Mouse (Mus musculus) midbrain, embryonic 11.5 days (tissue): ENCODE measurements around the gene Fgd4. TPM values are rescaled to one million over a fixed set of nuclear protein-coding genes. Genes with fewer than 3 reads are reported as not detected.

Experiments
- ATAC-seq: fragments of 200-750 bp; cut with Nextera tagmentation; 2 replicates; pipeline ENCODE4 v1.8.0; 2017; ENCODE audit warnings: moderate TSS enrichment, moderate library complexity; ENCODE audit not compliant: low FRiP score
- DNase-seq: peaks from one replicate; pipeline ENCODE4 v3.0.0; 2015; ENCODE audit warnings: low spot score; ENCODE audit errors: missing footprints
- H3K27ac ChIP-seq: fragments of 300-500 bp; sonication (generic); 2 replicates; pipeline ENCODE4 v1.5.1; 2014; ENCODE audit warnings: low read depth, low read length
- H3K27me3 ChIP-seq: fragments of 300-500 bp; sonication (generic); 2 replicates; pipeline ENCODE4 v1.6.1; 2014; ENCODE audit warnings: mild to moderate bottlenecking, low read length, moderate library complexity, mixed read lengths; ENCODE audit not compliant: control insufficient read depth, insufficient read depth
- H3K36me3 ChIP-seq: fragments of 300-500 bp; sonication (generic); 2 replicates; pipeline ENCODE4 v1.6.1; 2014; ENCODE audit warnings: mild to moderate bottlenecking, low read length, moderate library complexity, mixed read lengths; ENCODE audit not compliant: control insufficient read depth, insufficient read depth
- H3K4me1 ChIP-seq: fragments of 300-500 bp; sonication (generic); 2 replicates; pipeline ENCODE4 v1.6.1; 2014; ENCODE audit warnings: low read length; ENCODE audit not compliant: control insufficient read depth, insufficient read depth
- H3K4me2 ChIP-seq: fragments of 300-500 bp; sonication (generic); 2 replicates; pipeline ENCODE4 v1.6.1; 2014; ENCODE audit warnings: mild to moderate bottlenecking, moderate library complexity
- H3K4me3 ChIP-seq: fragments of 300-500 bp; sonication (generic); 2 replicates; pipeline ENCODE4 v1.5.1; 2014; ENCODE audit warnings: low read depth, low read length
- H3K9ac ChIP-seq: fragments of 300-500 bp; sonication (generic); 2 replicates; pipeline ENCODE4 v1.6.1; 2014; ENCODE audit warnings: low read length
- H3K9me3 ChIP-seq: fragments of 300-500 bp; sonication (generic); 2 replicates; pipeline ENCODE4 v1.6.1; 2016; ENCODE audit warnings: low read length; ENCODE audit not compliant: control insufficient read depth
- WGBS: fragments of 180-500 bp; shearing (Covaris S2); extraction: QIAGEN DNeasy Blood & Tissue Kit; methylation state at CpG from one replicate; pipeline ENCODE4 v1.1.7; 2014; 5-methylcytosine and 5-hydroxymethylcytosine counted together
- polyA plus RNA-seq: library from polyadenylated mRNA; unstranded; fragments of >200 nt; fragmentation: Nextera tagmentation; extraction: Ambion mirVana; gene quantifications from 2 replicates; pipeline ENCODE4 v1.2.1, GENCODE M21; 2014

Fgd4 gene
- polyA plus RNA-seq, 1 experiment from 2014 or later: 15.9 TPM

GRCm38 (mm10) chr16:16573167-16573566 is 27.2 kb downstream of the Fgd4 start:
- H3K9me3 ChIP-seq: no peaks in the 10 kb centered on the region
- no peak overlapping the region for H3K4me2 ChIP-seq
- ATAC-seq: no peak
- H3K9ac ChIP-seq: no peak overlapping the region
- no peaks in the 10 kb centered on the region for H3K4me1 ChIP-seq
- no peaks in the 10 kb centered on the region for H3K27me3 ChIP-seq
- H3K27ac ChIP-seq: no peak overlapping the region
- no peak for DNase-seq
- H3K36me3 ChIP-seq: no peaks in the 10 kb centered on the region
- WGBS: 83% methylated on average over 1 of the region's 1 CpGs
- H3K4me3 ChIP-seq: no peak overlapping the region

GRCm38 (mm10) chr16:16571356-16571755 is 29.0 kb downstream of the Fgd4 start:
- 83% methylated on average over 3 of the region's 3 CpGs for WGBS
- no peak for DNase-seq
- Histone ChIP-seq H3K36me3 (no peaks in the 10 kb centered on the region), H3K9ac (no peak overlapping the region), H3K4me2 (no peak overlapping the region), H3K27ac (no peak overlapping the region), H3K9me3 (no peaks in the 10 kb centered on the region), H3K27me3 (no peaks in the 10 kb centered on the region), H3K4me3 (no peak overlapping the region), H3K4me1 (no peaks in the 10 kb centered on the region)
- no peak for ATAC-seq

DNA sequence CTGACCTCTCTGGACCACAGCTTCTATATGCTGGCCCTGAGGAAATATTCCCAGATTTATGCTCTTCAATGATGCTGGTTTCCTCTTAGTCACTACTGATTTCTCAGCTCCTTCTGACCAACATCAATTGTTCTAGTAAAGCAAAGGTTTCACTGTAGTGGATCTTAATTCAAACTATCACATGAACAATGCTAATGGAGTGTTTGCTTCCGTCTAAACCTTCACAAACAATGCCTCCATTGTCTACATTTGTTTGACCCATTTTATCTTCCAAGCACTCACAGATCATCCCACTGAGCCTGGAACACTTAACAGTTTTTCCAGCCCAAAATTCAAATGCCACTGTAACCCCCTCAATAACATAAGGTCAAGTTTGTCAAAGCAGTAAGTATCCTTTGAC is 33.6 kb downstream of the Fgd4 start:
- Histone ChIP-seq H3K9ac (no peak overlapping the region), H3K9me3 (no peaks in the 10 kb centered on the region), H3K27me3 (peaks cover 2% of the 10 kb centered on the region; the same call in 1 of the 2 replicates), H3K4me1 (no peaks in the 10 kb centered on the region), H3K36me3 (no peaks in the 10 kb centered on the region), H3K4me2 (no peak overlapping the region), H3K4me3 (no peak overlapping the region), H3K27ac (no peak overlapping the region)
- WGBS: 54% methylated on average over 1 of the region's 1 CpGs
- DNase-seq (no peak), ATAC-seq (no peak)

GRCm38 (mm10) chr16:16566215-16566614 is 34.1 kb downstream of the Fgd4 start:
- no peaks in the 10 kb centered on the region for H3K36me3 ChIP-seq
- WGBS: 88% methylated on average over 5 of the region's 5 CpGs
- no peak overlapping the region for H3K4me2 ChIP-seq
- DNase-seq (no peak), ATAC-seq (no peak)
- peaks cover 2% of the 10 kb centered on the region; the same call in 1 of the 2 replicates for H3K27me3 ChIP-seq
- no peak overlapping the region for H3K4me3 ChIP-seq
- no peak overlapping the region for H3K27ac ChIP-seq
- H3K9ac ChIP-seq: no peak overlapping the region
- no peaks in the 10 kb centered on the region for H3K4me1 ChIP-seq
- no peaks in the 10 kb centered on the region for H3K9me3 ChIP-seq

GRCm38 (mm10) chr16:16565786-16566185 is 34.6 kb downstream of the Fgd4 start:
- no peak for DNase-seq

GRCm38 (mm10) chr16:16560718-16561117 is 39.6 kb downstream of the Fgd4 start:
- peaks cover 5% of the 10 kb centered on the region; the same call in 1 of the 2 replicates for H3K27me3 ChIP-seq

More at GRCm38 (mm10) chr16:16565786-16566185, 34.6 kb downstream of the Fgd4 start:
- Histone ChIP-seq H3K27me3 (peaks cover 2% of the 10 kb centered on the region; the same call in 1 of the 2 replicates), H3K27ac (no peak overlapping the region), H3K4me3 (no peak overlapping the region), H3K4me1 (peaks cover under 1% of the 10 kb centered on the region; the same call in 1 of the 2 replicates), H3K9me3 (no peaks in the 10 kb centered on the region), H3K36me3 (no peaks in the 10 kb centered on the region), H3K4me2 (no peak overlapping the region), H3K9ac (no peak overlapping the region)
- ATAC-seq: no peak

GRCm38 (mm10) chr16:16559878-16560531 is 40.3 kb downstream of the Fgd4 start:
- Histone ChIP-seq H3K36me3 (no peaks in the 10 kb centered on the region), H3K9me3 (no peaks in the 10 kb centered on the region)
- WGBS: 2% methylated on average over 9 of the region's 9 CpGs

More at GRCm38 (mm10) chr16:16560718-16561117, 39.6 kb downstream of the Fgd4 start:
- DNase-seq (no peak), ATAC-seq (no peak)
- Histone ChIP-seq H3K9me3 (no peaks in the 10 kb centered on the region), H3K9ac (no peak overlapping the region), H3K4me1 (peaks cover 12% of the 10 kb centered on the region), H3K36me3 (no peaks in the 10 kb centered on the region), H3K27ac (peak overlapping the region; percentile 86; the same call in 1 of the 2 replicates), H3K4me2 (no peak overlapping the region), H3K4me3 (no peak overlapping the region)

GRCm38 (mm10) chr16:16559016-16559877 is 41.1 kb downstream of the Fgd4 start:
- peak; percentile 72 for ATAC-seq
- H3K36me3 ChIP-seq: no peaks in the 10 kb centered on the region
- WGBS: 11% methylated on average over 3 of the region's 3 CpGs

More at GRCm38 (mm10) chr16:16559878-16560531, 40.3 kb downstream of the Fgd4 start:
- Histone ChIP-seq H3K9ac (peak overlapping the region; percentile 66), H3K4me1 (peaks cover 12% of the 10 kb centered on the region), H3K27ac (peak overlapping the region; percentile 97), H3K27me3 (peaks cover 5% of the 10 kb centered on the region; the same call in 1 of the 2 replicates), H3K4me2 (peak overlapping the region; percentile 44), H3K4me3 (peak overlapping the region; percentile 44)
- peak; percentile 99 for ATAC-seq
- peak; percentile 98 for DNase-seq

GRCm38 (mm10) chr16:16557738-16558137 is 42.6 kb downstream of the Fgd4 start:
- Histone ChIP-seq H3K4me2 (peak overlapping the region; percentile 40; the same call in 1 of the 2 replicates), H3K4me1 (peaks cover 12% of the 10 kb centered on the region), H3K9ac (no peak overlapping the region), H3K4me3 (no peak overlapping the region), H3K36me3 (no peaks in the 10 kb centered on the region), H3K27me3 (peaks cover 2% of the 10 kb centered on the region; the same call in 1 of the 2 replicates), H3K27ac (no peak overlapping the region), H3K9me3 (no peaks in the 10 kb centered on the region)
- DNase-seq (no peak), ATAC-seq (no peak)
- 92% methylated on average over 4 of the region's 4 CpGs for WGBS

More at GRCm38 (mm10) chr16:16559016-16559877, 41.1 kb downstream of the Fgd4 start:
- H3K4me3 ChIP-seq: peak overlapping the region; percentile 44
- H3K9ac ChIP-seq: peak overlapping the region; percentile 66
- peaks cover 12% of the 10 kb centered on the region for H3K4me1 ChIP-seq
- peak overlapping the region; percentile 97 for H3K27ac ChIP-seq
- no peaks in the 10 kb centered on the region for H3K9me3 ChIP-seq
- peak overlapping the region; percentile 44 for H3K4me2 ChIP-seq
- peak; percentile 91 for DNase-seq
- peaks cover 5% of the 10 kb centered on the region; the same call in 1 of the 2 replicates for H3K27me3 ChIP-seq
